Mouse (Mus musculus) heart, embryonic 16.5 days (tissue): ENCODE data around the gene Cep112. TPM values are rescaled to one million over a fixed set of nuclear protein-coding genes. Genes with fewer than 3 reads are reported as not detected.

ENCODE experiments used
- ATAC-seq: fragments of 200-750 bp; cut with Nextera tagmentation; replicated peaks from 2 replicates; pipeline ENCODE4 v1.8.0; 2017; ENCODE audit warnings: moderate number of reproducible peaks; ENCODE audit not compliant: insufficient read depth, low FRiP score; ENCODE audit errors: extremely low read depth
- H3K27ac ChIP-seq: fragments of 300-500 bp; sonication (generic); 2 replicates; pipeline ENCODE4 v1.5.1; 2014; ENCODE audit warnings: mild to moderate bottlenecking, low read length, control low read depth, moderate library complexity
- H3K27me3 ChIP-seq: fragments of 300-500 bp; sonication (generic); 2 replicates; pipeline ENCODE4 v1.6.1; 2014; ENCODE audit warnings: low read length, mixed read lengths; ENCODE audit not compliant: control insufficient read depth, insufficient read depth
- H3K36me3 ChIP-seq: fragments of 300-500 bp; sonication (generic); 2 replicates; pipeline ENCODE4 v1.6.1; 2014; ENCODE audit not compliant: control insufficient read depth, insufficient read depth
- H3K4me1 ChIP-seq: fragments of 300-500 bp; sonication (generic); 2 replicates; pipeline ENCODE4 v1.6.1; 2014; ENCODE audit warnings: low read length, mixed read lengths; ENCODE audit not compliant: control insufficient read depth, insufficient read depth
- H3K4me2 ChIP-seq: fragments of 300-500 bp; sonication (generic); 2 replicates; pipeline ENCODE4 v1.6.1; 2014; ENCODE audit warnings: low read depth, mild to moderate bottlenecking, control low read depth, low read length
- H3K4me3 ChIP-seq: fragments of 300-500 bp; sonication (generic); 2 replicates; pipeline ENCODE4 v1.5.1; 2014; ENCODE audit warnings: mild to moderate bottlenecking, control low read depth, low read length
- H3K9ac ChIP-seq: fragments of 300-500 bp; sonication (generic); 2 replicates; pipeline ENCODE4 v1.6.1; 2014; ENCODE audit warnings: low read length, control low read depth
- H3K9me3 ChIP-seq: fragments of 300-500 bp; sonication (generic); replicated peaks from 2 replicates; pipeline ENCODE4 v1.6.1; 2016; ENCODE audit warnings: low read length; ENCODE audit not compliant: control insufficient read depth
- WGBS: fragments of 180-500 bp; shearing (Covaris S2); extraction: QIAGEN DNeasy Blood & Tissue Kit; methylation state at CpG from one replicate; pipeline ENCODE4 v1.1.7; 2014; 5-methylcytosine and 5-hydroxymethylcytosine counted together
- polyA plus RNA-seq: library from polyadenylated mRNA; unstranded; fragments of >200 nt; fragmentation: Nextera tagmentation; extraction: Ambion mirVana; gene quantifications from 2 replicates; pipeline ENCODE4 v1.2.1, GENCODE M21; 2015

Cep112 gene
- polyA plus RNA-seq, 1 experiment from 2014 or later: 6.3 TPM

- no peaks in the 10 kb centered on the region for H3K27me3 ChIP-seq
- H3K9ac ChIP-seq: no peak overlapping the region
- no peak overlapping the region for H3K4me2 ChIP-seq
- no peaks in the 10 kb centered on the region for H3K4me1 ChIP-seq
- 92% methylated on average over 11 of the region's 11 CpGs for WGBS
- H3K9me3 ChIP-seq: no peaks in the 10 kb centered on the region
- no peak overlapping the region for H3K27ac ChIP-seq
- no peak for ATAC-seq
- no peak overlapping the region for H3K4me3 ChIP-seq
- no peaks in the 10 kb centered on the region for H3K36me3 ChIP-seq
Measured at GRCm38 (mm10) chr11:108606036-108606435, 181.0 kb downstream of the Cep112 start.

- no peaks in the 10 kb centered on the region for H3K4me1 ChIP-seq
- H3K9me3 ChIP-seq: no peaks in the 10 kb centered on the region
- H3K36me3 ChIP-seq: no peaks in the 10 kb centered on the region
- H3K4me2 ChIP-seq: no peak overlapping the region
- no peak for ATAC-seq
- H3K4me3 ChIP-seq: no peak overlapping the region
- H3K27me3 ChIP-seq: no peaks in the 10 kb centered on the region
- H3K9ac ChIP-seq: no peak overlapping the region
- no peak overlapping the region for H3K27ac ChIP-seq
Measured at GRCm38 (mm10) chr11:108606836-108607235, 181.8 kb downstream of the Cep112 start.

- ATAC-seq: no peak
- 82% methylated on average over 7 of the region's 7 CpGs for WGBS
Measured at GRCm38 (mm10) chr11:108620628-108621433, 195.8 kb downstream of the Cep112 start.

GRCm38 (mm10) chr11:108621434-108621901 lies 196.5 kb downstream of the Cep112 start:
- no peak for ATAC-seq
- Histone ChIP-seq H3K9me3 (no peaks in the 10 kb centered on the region; the same call in 1 of the 2 replicates), H3K4me2 (no peak overlapping the region), H3K27ac (no peak overlapping the region), H3K4me3 (no peak overlapping the region), H3K4me1 (0 out of 2 replicates have a peak, but pooled peaks cover 4% of the 10 kb centered on the region), H3K9ac (no peak overlapping the region), H3K36me3 (no peaks in the 10 kb centered on the region), H3K27me3 (no peaks in the 10 kb centered on the region)
- 84% methylated on average over 9 of the region's 9 CpGs for WGBS

More at GRCm38 (mm10) chr11:108620628-108621433, 195.8 kb downstream of the Cep112 start:
- Histone ChIP-seq H3K27me3 (no peaks in the 10 kb centered on the region), H3K4me2 (no peak overlapping the region), H3K9me3 (no peaks in the 10 kb centered on the region; the same call in 1 of the 2 replicates), H3K36me3 (no peaks in the 10 kb centered on the region), H3K4me1 (0 out of 2 replicates have a peak, but pooled peaks cover 4% of the 10 kb centered on the region), H3K9ac (no peak overlapping the region), H3K27ac (no peak overlapping the region), H3K4me3 (no peak overlapping the region)

GRCm38 (mm10) chr11:108625546-108626232 lies 200.7 kb downstream of the Cep112 start:
- Histone ChIP-seq H3K27ac (no peak overlapping the region), H3K4me2 (no peak overlapping the region), H3K36me3 (no peaks in the 10 kb centered on the region), H3K4me1 (no peaks in the 10 kb centered on the region), H3K9ac (no peak overlapping the region), H3K4me3 (no peak overlapping the region), H3K9me3 (no peaks in the 10 kb centered on the region; the same call in 1 of the 2 replicates), H3K27me3 (no peaks in the 10 kb centered on the region)
- WGBS: 70% methylated on average over 5 of the region's 5 CpGs
- ATAC-seq: no peak

- Histone ChIP-seq H3K27ac (no peak overlapping the region), H3K4me2 (no peak overlapping the region), H3K36me3 (no peaks in the 10 kb centered on the region), H3K27me3 (no peaks in the 10 kb centered on the region), H3K9ac (no peak overlapping the region), H3K4me1 (no peaks in the 10 kb centered on the region), H3K9me3 (no peaks in the 10 kb centered on the region), H3K4me3 (no peak overlapping the region)
- no peak for ATAC-seq
- WGBS: 56% methylated on average over 2 of the region's 2 CpGs
Measured at GRCm38 (mm10) chr11:108637780-108638179, 212.8 kb downstream of the Cep112 start.

GRCm38 (mm10) chr11:108655574-108655973 lies 230.6 kb downstream of the Cep112 start:
- H3K27me3 ChIP-seq: no peaks in the 10 kb centered on the region
- WGBS: 18% methylated on average over 2 of the region's 2 CpGs

GRCm38 (mm10) chr11:108682014-108682413 lies 257.0 kb downstream of the Cep112 start:
- 89% methylated on average over 3 of the region's 3 CpGs for WGBS
- no peaks in the 10 kb centered on the region for H3K4me1 ChIP-seq
- peaks cover 2% of the 10 kb centered on the region; the same call in 1 of the 2 replicates for H3K36me3 ChIP-seq
- no peak overlapping the region for H3K27ac ChIP-seq
- no peaks in the 10 kb centered on the region for H3K27me3 ChIP-seq
- no peak overlapping the region for H3K4me2 ChIP-seq
- H3K4me3 ChIP-seq: no peak overlapping the region
- no peak for ATAC-seq
- H3K9me3 ChIP-seq: peaks cover 3% of the 10 kb centered on the region; the same call in 1 of the 2 replicates
- no peak overlapping the region for H3K9ac ChIP-seq

More at GRCm38 (mm10) chr11:108655574-108655973, 230.6 kb downstream of the Cep112 start:
- ATAC-seq: no peak
- no peaks in the 10 kb centered on the region for H3K9me3 ChIP-seq
- no peak overlapping the region for H3K4me2 ChIP-seq
- H3K4me3 ChIP-seq: no peak overlapping the region
- peak overlapping the region; percentile 69 for H3K27ac ChIP-seq
- no peak overlapping the region for H3K9ac ChIP-seq
- peaks cover 5% of the 10 kb centered on the region; the same call in 1 of the 2 replicates for H3K4me1 ChIP-seq
- H3K36me3 ChIP-seq: no peaks in the 10 kb centered on the region

GRCm38 (mm10) chr11:108696563-108696962 lies 271.6 kb downstream of the Cep112 start:
- Histone ChIP-seq H3K9me3 (no peaks in the 10 kb centered on the region), H3K36me3 (no peaks in the 10 kb centered on the region), H3K4me1 (no peaks in the 10 kb centered on the region), H3K4me2 (no peak overlapping the region), H3K4me3 (no peak overlapping the region), H3K27ac (no peak overlapping the region), H3K9ac (no peak overlapping the region), H3K27me3 (no peaks in the 10 kb centered on the region)
- WGBS: 63% methylated on average over 4 of the region's 4 CpGs
- ATAC-seq: no peak
